Mouse (Mus musculus): Measurements from ENCODE around the gene Cort.

- TF ChIP-seq CTCF (IDR thresholded peaks at IDR 0.05; ENCODE audit: low read depth) (no peak), EP300 (IDR thresholded peaks at IDR 0.05; ENCODE audit: low read depth) (no peak)
Measured at GRCm38 (mm10) chr4:149126663-149127062, at the start of gene Cort.
